Mouse (Mus musculus) heart, adult 11 months (tissue): ENCODE measurements around the gene Mpz.

Experiments used
- DNase-seq: peaks from one replicate; pipeline ENCODE4 v3.0.0; 2022

Mpz gene

GRCm38 (mm10) chr1:171189046-171189445 lies 38.5 kb downstream of the Mpz start:
- peak; percentile 95 for DNase-seq

- no peak for DNase-seq
These were observed 39.1 kb downstream of the Mpz start for GRCm38 (mm10) chr1:171189476-171190114.

- DNase-seq, result peak; percentile 70
These were observed 40.3 kb downstream of the Mpz start for GRCm38 (mm10) chr1:171190832-171191231.

GRCm38 (mm10) chr1:171192283-171192682 lies 41.8 kb downstream of the Mpz start:
- DNase-seq, result peak; percentile 75

GRCm38 (mm10) chr1:171193093-171193840 lies 42.8 kb downstream of the Mpz start:
- DNase-seq, result peak; percentile 94

- DNase-seq, result peak; percentile 90
These were observed 43.7 kb downstream of the Mpz start for GRCm38 (mm10) chr1:171193911-171194830.

GRCm38 (mm10) chr1:171195046-171195822 lies 44.7 kb downstream of the Mpz start:
- DNase-seq, result peak; percentile 89

GRCm38 (mm10) chr1:171195887-171196397 lies 45.4 kb downstream of the Mpz start, which contains the start of gene Pcp4l1:
Gene Pcp4l1, minus strand, starts transcription at chr1:171196268.
- DNase-seq, result peak; percentile 99

- peak; percentile 79 for DNase-seq
These were observed 49.0 kb downstream of the Mpz start for GRCm38 (mm10) chr1:171199532-171199931.

GRCm38 (mm10) chr1:171200769-171201168 lies 50.3 kb downstream of the Mpz start:
- peak; percentile 78 for DNase-seq

- DNase-seq, result no peak
These were observed 53.1 kb downstream of the Mpz start for GRCm38 (mm10) chr1:171203471-171204248.

GRCm38 (mm10) chr1:171204249-171204644 lies 53.7 kb downstream of the Mpz start:
- DNase-seq, result peak; percentile 68

GRCm38 (mm10) chr1:171205704-171206493 lies 55.4 kb downstream of the Mpz start:
- DNase-seq, result peak; percentile 97

GRCm38 (mm10) chr1:171209409-171209808 lies 58.9 kb downstream of the Mpz start:
- no peak for DNase-seq
